Mouse (Mus musculus) cerebellum, adult 2 months (tissue): ENCODE data around the gene Emc8. TPM values are rescaled to one million over a fixed set of nuclear protein-coding genes. Genes with fewer than 3 reads are reported as not detected.

Experiments
- DNase-seq, 2 experiments: peaks; one replicate each; pipeline ENCODE4 v3.0.0; 2021
- H3K27ac ChIP-seq: fragments of 200-500 bp; 2 replicates; pipeline ENCODE4 v1.5.1; 2012; ENCODE audit warnings: low read length, control low read depth, inconsistent platforms; ENCODE audit not compliant: insufficient read depth
- H3K27me3 ChIP-seq: fragments of 200-500 bp; 2 replicates; pipeline ENCODE4 v1.6.1; 2012; ENCODE audit warnings: inconsistent platforms, mild to moderate bottlenecking, low read length, moderate library complexity; ENCODE audit not compliant: control insufficient read depth, insufficient read depth
- H3K4me1 ChIP-seq: fragments of 200-500 bp; 2 replicates; pipeline ENCODE4 v1.6.1; 2011; ENCODE audit warnings: low read length; ENCODE audit not compliant: control insufficient read depth, insufficient read depth
- H3K4me3 ChIP-seq: fragments of 200-500 bp; replicated peaks from 2 replicates; pipeline ENCODE3; 2011; ENCODE audit warnings: mild to moderate bottlenecking, low read depth, low read length, control low read depth; ENCODE audit not compliant: insufficient read depth
- CTCF ChIP-seq: fragments of 200-500 bp; IDR thresholded peaks from 2 replicates; pipeline ENCODE4 v1.5.1; 2011; ENCODE audit warnings: low read depth, mild to moderate bottlenecking, control low read depth, low read length, moderate library complexity, borderline replicate concordance; ENCODE audit not compliant: insufficient read depth
- POLR2A ChIP-seq: fragments of 200-500 bp; IDR thresholded peaks from 2 replicates; pipeline ENCODE4 v1.6.1; 2011; ENCODE audit warnings: low read length, control low read depth, borderline replicate concordance; ENCODE audit not compliant: insufficient read depth
- WGBS: fragments of 180-500 bp; shearing (Covaris S2); methylation state at CpG from one replicate; pipeline ENCODE4 v1.1.7; 2018; 5-methylcytosine and 5-hydroxymethylcytosine counted together
- polyA plus RNA-seq: library from polyadenylated mRNA; depleted of rRNA; stranded (reverse); fragments of >200 nt; gene quantifications from 2 replicates; pipeline ENCODE4 v1.2.3, GENCODE M21; 2012

Gene Emc8
- polyA plus RNA-seq, 1 experiment = 65.3 TPM

GRCm38 (mm10) chr8:120673298-120673697, 4.9 kb upstream of the Emc8 start:
- Histone ChIP-seq H3K4me3 (no peak overlapping the region), H3K4me1 (peaks cover 28% of the 10 kb centered on the region), H3K27me3 (no peaks in the 10 kb centered on the region), H3K27ac (no peak overlapping the region)
- DNase-seq = no peak
- TF ChIP-seq CTCF (no peak), POLR2A (no peak)
- WGBS = 92% methylated on average over 7 of the region's 7 CpGs

GRCm38 (mm10) chr8:120672626-120673229, 4.4 kb upstream of the Emc8 start:
- H3K27ac ChIP-seq = no peak overlapping the region
- DNase-seq = no peak
- whole genome bisulfite sequencing = 82% methylated on average over 16 of the region's 16 CpGs
- no peak overlapping the region for H3K4me3 ChIP-seq
- TF ChIP-seq CTCF = no peak
- TF ChIP-seq POLR2A = no peak
- H3K27me3 ChIP-seq = no peaks in the 10 kb centered on the region
- peaks cover 28% of the 10 kb centered on the region for H3K4me1 ChIP-seq

- no peak for TF ChIP-seq CTCF
- no peak for TF ChIP-seq POLR2A
- DNase-seq = no peak
- no peak overlapping the region for H3K27ac ChIP-seq
- peaks cover 28% of the 10 kb centered on the region for H3K4me1 ChIP-seq
- H3K27me3 ChIP-seq = no peaks in the 10 kb centered on the region
- H3K4me3 ChIP-seq = no peak overlapping the region
- 59% methylated on average over 6 of the region's 6 CpGs for WGBS
These were observed 3.4 kb upstream of the Emc8 start for GRCm38 (mm10) chr8:120671775-120672174.

GRCm38 (mm10) chr8:120667561-120668373, 606 bp downstream of the Emc8 start, which contains the start of the genes Gm27021 and Cox4i1:
Gene Gm27021, minus strand, starts transcription at chr8:120668079.
Gene Cox4i1, plus strand, starts transcription at chr8:120668222.
- H3K4me1 ChIP-seq = peaks cover 46% of the 10 kb centered on the region
- under 1% methylated on average over 104 of the region's 105 CpGs for WGBS
- peak within 1 kb of the TSS; percentile 83 for H3K27ac ChIP-seq

DNA sequence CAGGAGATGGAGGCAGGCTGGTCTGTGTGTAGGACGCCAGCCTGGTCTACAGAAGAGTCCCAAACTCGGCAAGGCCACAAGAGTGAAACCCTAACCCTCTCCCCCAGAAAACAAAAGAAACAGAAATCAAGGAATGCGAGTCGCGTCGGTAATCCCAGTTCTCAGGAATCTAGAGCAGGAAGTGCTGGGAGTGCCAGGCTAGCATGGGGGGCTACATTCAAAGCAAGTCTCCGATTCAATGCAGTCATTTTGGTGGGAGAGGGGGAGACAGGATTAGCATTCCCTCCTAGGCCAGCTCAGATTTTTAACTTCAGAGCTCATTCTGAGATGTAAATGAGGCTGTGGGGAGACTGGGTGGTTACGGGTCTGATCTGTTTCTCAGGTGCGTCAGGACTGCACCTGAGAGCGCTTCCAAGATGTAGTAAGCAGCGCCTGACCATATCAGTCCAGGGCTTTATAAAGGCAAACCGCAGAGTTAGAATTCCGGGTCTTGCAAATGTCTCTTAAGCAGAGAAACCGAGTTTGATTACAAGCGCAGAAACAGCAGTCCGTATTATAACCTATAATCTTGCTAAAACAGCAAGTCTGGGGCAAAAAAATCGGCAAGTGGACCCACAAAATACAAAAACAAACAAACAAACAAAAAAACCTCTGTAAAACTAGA, 1.4 kb downstream of the Emc8 start:
- WGBS = 4% methylated on average over 17 of the region's 17 CpGs
- TF ChIP-seq POLR2A (no peak), CTCF (no peak)
- no peaks in the 10 kb centered on the region for H3K27me3 ChIP-seq
- H3K4me3 ChIP-seq = peak overlapping the region; percentile 73
- DNase-seq = no peak
- peaks cover 42% of the 10 kb centered on the region for H3K4me1 ChIP-seq
- H3K27ac ChIP-seq = no peak overlapping the region

More at GRCm38 (mm10) chr8:120667561-120668373, 606 bp downstream of the Emc8 start, which contains the start of the genes Gm27021 and Cox4i1:
- Histone ChIP-seq H3K27me3 (no peaks in the 10 kb centered on the region), H3K4me3 (peak within 1 kb of the TSS; percentile 91)
- TF ChIP-seq POLR2A (peak; percentile 99), CTCF (no peak)
- DNase-seq = peak; percentile 90 to 94

DNA sequence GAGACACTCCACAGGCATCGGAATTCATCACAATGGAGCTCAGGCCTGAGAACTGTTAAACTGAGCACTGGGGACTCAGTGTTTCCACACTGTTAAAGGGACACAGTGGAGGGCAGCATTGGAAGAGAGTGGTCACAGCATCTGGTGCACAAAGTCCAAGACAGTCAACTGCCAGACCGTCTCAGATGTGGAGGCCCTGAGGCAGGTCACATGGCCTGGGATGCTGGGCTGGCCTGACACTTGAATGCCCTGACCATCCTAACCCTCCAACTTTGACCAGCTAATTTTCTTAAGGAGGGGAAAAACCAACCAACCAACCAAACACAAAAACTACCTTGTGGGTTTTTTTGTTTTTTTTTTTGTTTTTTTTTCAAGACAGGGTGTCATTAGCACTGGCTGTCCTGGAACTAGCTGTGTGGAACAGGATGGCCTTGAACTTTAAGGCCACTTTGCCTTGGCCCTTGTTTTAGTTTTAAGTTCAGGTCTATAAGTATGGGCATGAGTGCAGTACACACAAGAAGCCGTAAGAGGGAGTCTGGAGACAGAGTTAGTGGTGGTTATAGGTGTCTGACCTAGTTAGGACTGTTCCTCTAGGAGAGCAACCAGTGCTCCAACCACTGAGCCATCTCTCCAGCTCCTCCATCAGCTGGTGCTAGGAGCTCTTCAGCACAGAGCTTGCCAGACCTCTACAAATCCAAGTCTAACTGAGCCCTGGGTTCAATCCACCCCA, 2.5 kb downstream of the Emc8 start:
- no peak for TF ChIP-seq POLR2A
- no peak for TF ChIP-seq CTCF
- Histone ChIP-seq H3K4me1 (peaks cover 34% of the 10 kb centered on the region), H3K4me3 (no peak overlapping the region), H3K27me3 (no peaks in the 10 kb centered on the region), H3K27ac (no peak overlapping the region)
- 30% methylated on average over 3 of the region's 3 CpGs for whole genome bisulfite sequencing
- no peak for DNase-seq

GRCm38 (mm10) chr8:120664566-120664965, 3.8 kb downstream of the Emc8 start:
- 40% methylated on average over 6 of the region's 6 CpGs for WGBS
- no peak for TF ChIP-seq CTCF
- no peak for TF ChIP-seq POLR2A
- Histone ChIP-seq H3K4me1 (peaks cover 26% of the 10 kb centered on the region), H3K27me3 (no peaks in the 10 kb centered on the region), H3K27ac (no peak overlapping the region), H3K4me3 (no peak overlapping the region)
- no peak for DNase-seq
